Mouse (Mus musculus): ENCODE results near the gene 2410002F23Rik. TPM values are rescaled to one million over a fixed set of nuclear protein-coding genes. Genes with fewer than 3 reads are reported as not detected.

Gene 2410002F23Rik
- polyA plus RNA-seq, 2 experiments = 163 to 315 TPM

GRCm38 (mm10) chr7:44254930-44255329, 8.4 kb downstream of the 2410002F23Rik start:
- no peak for ATAC-seq (ENCODE audit: low FRiP score, low read depth)
- Histone ChIP-seq H3K4me2 (replicated peaks; ENCODE audit: low read depth, low read length, severe bottlenecking) (no peak overlapping the region), H3K36me3 (ENCODE audit: control insufficient read depth, insufficient read depth, low read length) (peaks cover 32% of the 10 kb centered on the region), H3K27ac (replicated peaks; ENCODE audit: low read depth, low read length) (no peak overlapping the region), H3K9me3 (ENCODE audit: control insufficient read depth, low read length) (no peaks in the 10 kb centered on the region), H3K4me3 (replicated peaks; ENCODE audit: low read length) (no peak overlapping the region), H3K4me1 (ENCODE audit: control insufficient read depth, insufficient read depth, low read length) (no peaks in the 10 kb centered on the region), H3K9ac (ENCODE audit: low read depth, low read length, severe bottlenecking) (no peak overlapping the region), H3K27me3 (ENCODE audit: control insufficient read depth, insufficient read depth, low read length) (no peaks in the 10 kb centered on the region)
- TF ChIP-seq POLR2A (IDR thresholded peaks at IDR 0.05; ENCODE audit: borderline replicate concordance, extremely low read depth, insufficient read depth, insufficient read length) = no peak
- WGBS = 76% methylated on average over 6 of the region's 6 CpGs
- no peak for DNase-seq (ENCODE audit: low spot score)

GRCm38 (mm10) chr7:44257278-44257677, 10.8 kb downstream of the 2410002F23Rik start, which contains the start of gene Acp4:
Acp4 (minus strand) TSS chr7:44257378.
- no peak within 1 kb of the TSS for H3K27ac ChIP-seq (replicated peaks; ENCODE audit: low read depth, low read length)
- DNase-seq (ENCODE audit: low spot score) = no peak
- TF ChIP-seq POLR2A (IDR thresholded peaks at IDR 0.05; ENCODE audit: borderline replicate concordance, extremely low read depth, insufficient read depth, insufficient read length) = no peak
- H3K4me3 ChIP-seq (replicated peaks; ENCODE audit: low read length) = no peak within 1 kb of the TSS
- H3K27me3 ChIP-seq (ENCODE audit: control insufficient read depth, insufficient read depth, low read length) = no peaks in the 10 kb centered on the region; the same call in 1 of the 2 replicates
- H3K9me3 ChIP-seq (ENCODE audit: control insufficient read depth, low read length) = no peaks in the 10 kb centered on the region
- H3K36me3 ChIP-seq (ENCODE audit: control insufficient read depth, insufficient read depth, low read length) = peaks cover 13% of the 10 kb centered on the region
- H3K4me1 ChIP-seq (ENCODE audit: control insufficient read depth, insufficient read depth, low read length) = no peaks in the 10 kb centered on the region
- ATAC-seq (ENCODE audit: low FRiP score, low read depth) = no peak
- H3K4me2 ChIP-seq (replicated peaks; ENCODE audit: low read depth, low read length, severe bottlenecking) = no peak within 1 kb of the TSS
- no peak within 1 kb of the TSS for H3K9ac ChIP-seq (ENCODE audit: low read depth, low read length, severe bottlenecking)
- WGBS = 72% methylated on average over 4 of the region's 4 CpGs

- Histone ChIP-seq H3K36me3 (ENCODE audit: control insufficient read depth, insufficient read depth, low read length) (no peaks in the 10 kb centered on the region), H3K9ac (ENCODE audit: low read depth, low read length, severe bottlenecking) (no peak overlapping the region), H3K4me2 (replicated peaks; ENCODE audit: low read depth, low read length, severe bottlenecking) (no peak overlapping the region), H3K9me3 (ENCODE audit: control insufficient read depth, low read length) (no peaks in the 10 kb centered on the region), H3K4me3 (replicated peaks; ENCODE audit: low read length) (no peak overlapping the region), H3K4me1 (ENCODE audit: control insufficient read depth, insufficient read depth, low read length) (peaks cover 4% of the 10 kb centered on the region; the same call in 1 of the 2 replicates), H3K27me3 (ENCODE audit: control insufficient read depth, insufficient read depth, low read length) (peaks cover 11% of the 10 kb centered on the region), H3K27ac (replicated peaks; ENCODE audit: low read depth, low read length) (no peak overlapping the region)
- TF ChIP-seq POLR2A (IDR thresholded peaks at IDR 0.05; ENCODE audit: borderline replicate concordance, extremely low read depth, insufficient read depth, insufficient read length) = no peak
- no peak for DNase-seq (ENCODE audit: low spot score)
- 72% methylated on average over 6 of the region's 6 CpGs for WGBS
- no peak for ATAC-seq (ENCODE audit: low FRiP score, low read depth)
These were observed 13.9 kb downstream of the 2410002F23Rik start for GRCm38 (mm10) chr7:44260410-44260809.

GRCm38 (mm10) chr7:44261147-44261546, 14.6 kb downstream of the 2410002F23Rik start, which contains the start of gene Gm15517:
Gm15517 (plus strand) TSS chr7:44261447.
- Histone ChIP-seq H3K9ac (ENCODE audit: low read depth, low read length, severe bottlenecking) (no peak within 1 kb of the TSS), H3K4me3 (replicated peaks; ENCODE audit: low read length) (no peak within 1 kb of the TSS), H3K9me3 (ENCODE audit: control insufficient read depth, low read length) (no peaks in the 10 kb centered on the region), H3K4me2 (replicated peaks; ENCODE audit: low read depth, low read length, severe bottlenecking) (no peak within 1 kb of the TSS), H3K36me3 (ENCODE audit: control insufficient read depth, insufficient read depth, low read length) (no peaks in the 10 kb centered on the region), H3K27ac (replicated peaks; ENCODE audit: low read depth, low read length) (no peak within 1 kb of the TSS), H3K27me3 (ENCODE audit: control insufficient read depth, insufficient read depth, low read length) (peaks cover 11% of the 10 kb centered on the region), H3K4me1 (ENCODE audit: control insufficient read depth, insufficient read depth, low read length) (peaks cover 4% of the 10 kb centered on the region; the same call in 1 of the 2 replicates)
- ATAC-seq (ENCODE audit: low FRiP score, low read depth) = no peak
- WGBS = 57% methylated on average over 5 of the region's 5 CpGs
- DNase-seq (ENCODE audit: low spot score) = no peak
- no peak for TF ChIP-seq POLR2A (IDR thresholded peaks at IDR 0.05; ENCODE audit: borderline replicate concordance, extremely low read depth, insufficient read depth, insufficient read length)

GRCm38 (mm10) chr7:44262791-44263643, 16.5 kb downstream of the 2410002F23Rik start:
- Histone ChIP-seq H3K9me3 (ENCODE audit: control insufficient read depth, low read length) (no peaks in the 10 kb centered on the region), H3K27me3 (ENCODE audit: control insufficient read depth, insufficient read depth, low read length) (peaks cover 11% of the 10 kb centered on the region), H3K4me1 (ENCODE audit: control insufficient read depth, insufficient read depth, low read length) (peaks cover 4% of the 10 kb centered on the region; the same call in 1 of the 2 replicates), H3K36me3 (ENCODE audit: control insufficient read depth, insufficient read depth, low read length) (no peaks in the 10 kb centered on the region), H3K4me3 (replicated peaks; ENCODE audit: low read length) (no peak overlapping the region), H3K9ac (ENCODE audit: low read depth, low read length, severe bottlenecking) (no peak overlapping the region), H3K27ac (replicated peaks; ENCODE audit: low read depth, low read length) (no peak overlapping the region), H3K4me2 (replicated peaks; ENCODE audit: low read depth, low read length, severe bottlenecking) (peak overlapping the region; percentile 38)
- peak; percentile 29; the same call in 1 of the 2 replicates for TF ChIP-seq POLR2A (IDR thresholded peaks at IDR 0.05; ENCODE audit: borderline replicate concordance, extremely low read depth, insufficient read depth, insufficient read length)
- ATAC-seq (ENCODE audit: low FRiP score, low read depth) (peak; percentile 70), DNase-seq (ENCODE audit: low spot score) (peak; percentile 93)
- 2% methylated on average over 34 of the region's 34 CpGs for WGBS
